24 mouse cellular contexts compared by ENCODE assay signal in the genomic region with DNA sequence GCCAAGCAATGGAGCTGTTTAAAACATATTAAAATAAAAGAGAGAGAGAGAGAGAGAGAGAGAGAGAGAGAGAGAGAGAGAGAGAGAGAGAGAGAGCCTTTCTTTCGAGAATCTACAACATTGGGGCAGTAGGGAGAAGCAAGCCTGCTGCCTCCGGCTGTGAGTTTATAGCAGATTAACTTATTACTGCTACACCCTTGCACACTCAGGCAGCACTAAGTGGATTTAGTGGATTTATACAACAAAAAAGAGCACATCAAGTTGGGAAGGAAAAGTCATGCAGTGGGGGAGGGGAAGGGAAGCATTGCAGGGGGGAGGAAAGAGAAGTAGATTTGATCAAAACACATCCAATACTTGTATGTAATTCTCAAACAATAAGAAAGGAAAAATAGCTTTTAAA.
DNase-seq lines count a peak whose midpoint lies in the region; ATAC-seq and TF ChIP-seq lines count a peak whose summit lies in the region.
"Had no signal": no experiment of that assay in that cellular context is flagged by ENCODE, and none has a peak within 500 bp of the region (broad histone marks: within the 10 kb centered on the region; RNA-seq: fewer than 3 reads in every experiment).

No protein-coding gene starts in this region.

- no peaks in the 10 kb centered on the region for H3K9me3 ChIP-seq in embryonic facial prominence, embryonic 14.5 days (ENCODE audit: control insufficient read depth, low read length)
- H3K9me3 ChIP-seq in embryonic facial prominence, embryonic 10.5 days, result no peaks in the 10 kb centered on the region
- H3K9me3 ChIP-seq in midbrain, embryonic 14.5 days (ENCODE audit: control insufficient read depth, low read length), result no peaks in the 10 kb centered on the region
- H3K9me3 ChIP-seq in liver, embryonic 12.5 days (replicated peaks), result no peaks in the 10 kb centered on the region
- H3K9me3 ChIP-seq: heart, embryonic 10.5 days; heart, embryonic 15.5 days; liver, embryonic 13.5 days had no signal

- H3K27ac ChIP-seq in embryonic facial prominence, embryonic 14.5 days (replicated peaks; ENCODE audit: low read depth, low read length), result no peak overlapping the region
- no peak overlapping the region for H3K27ac ChIP-seq in embryonic facial prominence, embryonic 10.5 days (replicated peaks)
- H3K27ac ChIP-seq in layer of hippocampus, adult 2 months, result 0 out of 2 replicates have a peak overlapping the region, but pooled peaks have one; percentile 33
- H3K27ac ChIP-seq in midbrain, embryonic 14.5 days (replicated peaks; ENCODE audit: low read depth, low read length), result no peak overlapping the region
- no peak overlapping the region for H3K27ac ChIP-seq in liver, embryonic 12.5 days
- H3K27ac ChIP-seq: heart, embryonic 10.5 days; heart, embryonic 15.5 days; hindbrain, embryonic 12.5 days; liver, embryonic 13.5 days; stomach, postnatal 0 days had no signal

- H3K9ac ChIP-seq in embryonic facial prominence, embryonic 14.5 days (ENCODE audit: low read depth, low read length), result no peak overlapping the region
- no peak overlapping the region for H3K9ac ChIP-seq in midbrain, embryonic 14.5 days (replicated peaks; ENCODE audit: low read length)
- H3K9ac ChIP-seq in liver, embryonic 12.5 days, result no peak overlapping the region
- H3K9ac ChIP-seq: heart, embryonic 15.5 days; hindbrain, embryonic 12.5 days; liver, embryonic 13.5 days had no signal

- H3K36me3 ChIP-seq in embryonic facial prominence, embryonic 14.5 days (ENCODE audit: control insufficient read depth, insufficient read depth, low read length), result no peaks in the 10 kb centered on the region
- no peaks in the 10 kb centered on the region for H3K36me3 ChIP-seq in embryonic facial prominence, embryonic 10.5 days (replicated peaks)
- H3K36me3 ChIP-seq in midbrain, embryonic 14.5 days (ENCODE audit: control insufficient read depth, insufficient read depth, low read length), result no peaks in the 10 kb centered on the region
- H3K36me3 ChIP-seq in liver, embryonic 12.5 days, result no peaks in the 10 kb centered on the region
- H3K36me3 ChIP-seq: heart, embryonic 10.5 days; heart, embryonic 15.5 days; hindbrain, embryonic 12.5 days; liver, embryonic 13.5 days had no signal

- no peak for ATAC-seq in embryonic facial prominence, embryonic 14.5 days (ENCODE audit: low read depth)
- no peak for ATAC-seq in midbrain, embryonic 14.5 days (ENCODE audit: low FRiP score, low TSS enrichment)
- ATAC-seq in liver, embryonic 12.5 days, result no peak
- ATAC-seq: inflammation-experienced regulatory T-cells, adult 6 months; Patski had no signal

- 80% methylated on average over 2 of the region's 2 CpGs for WGBS in embryonic facial prominence, embryonic 14.5 days
- 67% methylated on average over 2 of the region's 2 CpGs for WGBS in embryonic facial prominence, embryonic 10.5 days
- WGBS in midbrain, embryonic 14.5 days, result 29% methylated on average over 2 of the region's 2 CpGs
- WGBS in liver, embryonic 12.5 days (ENCODE audit: insufficient replicate concordance), result 61% methylated on average over 2 of the region's 2 CpGs

- H3K27me3 ChIP-seq in embryonic facial prominence, embryonic 14.5 days (replicated peaks; ENCODE audit: control insufficient read depth, insufficient read depth, low read length), result no peaks in the 10 kb centered on the region
- no peaks in the 10 kb centered on the region for H3K27me3 ChIP-seq in embryonic facial prominence, embryonic 10.5 days (replicated peaks; ENCODE audit: low read depth, poor library complexity, severe bottlenecking)
- H3K27me3 ChIP-seq in midbrain, embryonic 14.5 days (ENCODE audit: control insufficient read depth, insufficient read depth, low read length), result no peaks in the 10 kb centered on the region
- H3K27me3 ChIP-seq in liver, embryonic 12.5 days (replicated peaks), result no peaks in the 10 kb centered on the region
- H3K27me3 ChIP-seq: heart, embryonic 15.5 days; hindbrain, embryonic 12.5 days; liver, embryonic 13.5 days; Patski had no signal

- H3K4me1 ChIP-seq in embryonic facial prominence, embryonic 14.5 days (ENCODE audit: control insufficient read depth, insufficient read depth, low read length), result no peaks in the 10 kb centered on the region
- no peaks in the 10 kb centered on the region for H3K4me1 ChIP-seq in embryonic facial prominence, embryonic 10.5 days
- H3K4me1 ChIP-seq in midbrain, embryonic 14.5 days (ENCODE audit: control insufficient read depth, insufficient read depth, low read length), result no peaks in the 10 kb centered on the region
- H3K4me1 ChIP-seq in liver, embryonic 12.5 days, result no peaks in the 10 kb centered on the region
- H3K4me1 ChIP-seq: heart, embryonic 10.5 days; heart, embryonic 15.5 days; hindbrain, embryonic 12.5 days; liver, embryonic 13.5 days had no signal

- no peak overlapping the region for H3K4me2 ChIP-seq in embryonic facial prominence, embryonic 14.5 days (ENCODE audit: low read depth, low read length)
- H3K4me2 ChIP-seq in midbrain, embryonic 14.5 days (ENCODE audit: low read length), result no peak overlapping the region
- no peak overlapping the region for H3K4me2 ChIP-seq in liver, embryonic 12.5 days
- H3K4me2 ChIP-seq: heart, embryonic 15.5 days; hindbrain, embryonic 12.5 days; liver, embryonic 13.5 days had no signal

- peak; percentile 27 for DNase-seq in embryonic facial prominence, embryonic 14.5 days (ENCODE audit: low spot score)
- no peak for DNase-seq in embryonic facial prominence, embryonic 10.5 days (ENCODE audit: low spot score)
- no peak for DNase-seq in layer of hippocampus, adult 2 months (ENCODE audit: low spot score in 2 of 2)
- no peak for DNase-seq in layer of hippocampus, adult 8-10 months (ENCODE audit: low spot score in 2 of 2)
- peak; percentile 25 for DNase-seq in midbrain, embryonic 14.5 days
- no peak for DNase-seq in frontal cortex, postnatal 25 days (ENCODE audit: low spot score in 2 of 2)
- DNase-seq: adrenal gland, postnatal 10 days; gastrocnemius, postnatal 25 days; heart, adult 11 months; kidney, adult 11 months; kidney, postnatal 25 days; liver, embryonic 13.5 days; lung, adult 18-20 months; lung, postnatal 4 days; right cerebral cortex, postnatal 4 days; thymus, adult 18-20 months; thymus, postnatal 25 days had no signal

- no peak overlapping the region for H3K4me3 ChIP-seq in embryonic facial prominence, embryonic 14.5 days (ENCODE audit: low read depth, low read length)
- H3K4me3 ChIP-seq in embryonic facial prominence, embryonic 10.5 days, result no peak overlapping the region
- H3K4me3 ChIP-seq in layer of hippocampus, adult 2 months, result no peak overlapping the region
- no peak overlapping the region for H3K4me3 ChIP-seq in midbrain, embryonic 14.5 days (replicated peaks; ENCODE audit: low read depth, low read length)
- H3K4me3 ChIP-seq in liver, embryonic 12.5 days, result no peak overlapping the region
- H3K4me3 ChIP-seq: heart, embryonic 10.5 days; heart, embryonic 15.5 days; hindbrain, embryonic 12.5 days; liver, embryonic 13.5 days had no signal

- no peak for TF ChIP-seq CTCF in layer of hippocampus, adult 2 months (conservative IDR thresholded peaks at IDR 0.05)

Comparison
In these comparisons a context has a peak if more than half of its experiments do, and no peak if none do; other contexts are left out.
1. DNase-seq: peak in embryonic facial prominence, embryonic 14.5 days (single experiment) and midbrain, embryonic 14.5 days (single experiment); none in embryonic facial prominence, embryonic 10.5 days (single experiment), layer of hippocampus, adult 2 months (0 of 2), layer of hippocampus, adult 8-10 months (0 of 2) and frontal cortex, postnatal 25 days (0 of 2).